Mouse (Mus musculus): ENCODE results near the gene Tbc1d10b.
A peak's percentile ranks its signal among the peaks of the same experiment; 100 is the strongest.

- TF ChIP-seq CTCF (IDR thresholded peaks at IDR 0.05; ENCODE audit: control insufficient read depth, insufficient read depth, insufficient replicate concordance, low read depth, low read length) (peak; percentile 64; the same call in 1 of the 2 replicates), POLR2A (IDR thresholded peaks at IDR 0.05; ENCODE audit: control insufficient read depth, low read depth, low read length) (no peak)
Observed at GRCm38 (mm10) chr7:127228615-127229303, 20.5 kb upstream of the Tbc1d10b start.
